Mouse (Mus musculus) brain, embryonic 14.5 days (tissue): ENCODE results near the gene Slc22a22.
A peak's percentile ranks its signal among the peaks of the same experiment; 100 is the strongest.

Source experiments
- CTCF ChIP-seq: fragments of 200-500 bp; IDR thresholded peaks from 2 replicates; pipeline ENCODE4 v1.5.1; 2012; ENCODE audit warnings: inconsistent platforms, mild to moderate bottlenecking, moderate library complexity, borderline replicate concordance; ENCODE audit not compliant: insufficient read depth, insufficient read length; ENCODE audit errors: extremely low read depth
- POLR2A ChIP-seq: fragments of 200-500 bp; IDR thresholded peaks from 2 replicates; pipeline ENCODE4 v1.6.1; 2012; ENCODE audit warnings: mild to moderate bottlenecking, inconsistent platforms, borderline replicate concordance; ENCODE audit not compliant: poor library complexity, insufficient read depth, insufficient read length, severe bottlenecking; ENCODE audit errors: extremely low read depth

- TF ChIP-seq CTCF (peak; percentile 81), POLR2A (no peak)
These were observed 31.1 kb upstream of the Slc22a22 start for GRCm38 (mm10) chr15:57508242-57509184.
